Mouse (Mus musculus): ENCODE data around the gene Tagln3. TPM values are rescaled to one million over a fixed set of nuclear protein-coding genes. Genes with fewer than 3 reads are reported as not detected.

Gene Tagln3
- polyA plus RNA-seq (2012; rRNA removed): 808 and 848 TPM in 2 replicates

DNA sequence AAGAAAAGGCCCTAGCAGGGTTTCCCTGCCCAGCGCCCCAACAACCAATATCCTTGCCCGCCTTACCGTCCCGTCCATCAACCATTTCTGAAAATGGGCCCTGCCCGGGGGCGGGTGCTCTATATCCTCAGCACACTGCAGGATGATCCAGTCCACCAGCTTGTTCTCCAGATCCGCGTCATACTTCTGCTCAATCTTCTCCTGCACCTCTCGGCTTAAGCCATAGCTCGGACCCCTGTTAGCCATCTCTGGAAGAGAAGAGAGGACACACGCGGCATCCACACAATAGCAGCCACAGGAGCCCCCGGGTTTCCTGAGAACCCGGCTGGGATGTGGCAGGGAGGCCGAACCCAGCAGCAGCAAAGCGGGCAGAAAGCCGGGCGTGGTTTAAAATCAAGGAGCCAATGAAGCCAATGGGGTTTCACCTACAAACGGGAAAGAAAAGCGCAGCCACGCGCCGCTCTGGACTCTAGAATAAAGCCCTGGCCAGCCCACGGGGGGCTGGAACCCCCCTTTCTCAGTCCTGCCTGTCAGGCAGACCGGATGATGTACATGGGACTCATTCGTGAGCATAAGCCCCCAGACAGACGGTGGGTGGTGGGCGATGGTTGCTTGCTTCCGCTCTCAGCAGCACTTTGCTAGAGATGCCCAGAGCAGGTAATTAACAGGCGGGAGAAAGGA lies at the start of gene Tagln3:
Tagln3 (minus strand) TSS at position 548 of the 681 bp plus-strand sequence.
- TF ChIP-seq POLR2A (IDR thresholded peaks at IDR 0.05; ENCODE audit: borderline replicate concordance, insufficient read depth, low read length) (peak; percentile 47; the same call in 1 of the 2 replicates), CTCF (IDR thresholded peaks at IDR 0.05; ENCODE audit: borderline replicate concordance, insufficient read depth, low read depth, low read length) (no peak)
- Histone ChIP-seq H3K4me1 (ENCODE audit: control insufficient read depth, insufficient read depth, low read length) (peaks cover 20% of the 10 kb centered on the region), H3K4me3 (replicated peaks; ENCODE audit: insufficient read depth, low read depth, low read length) (peak within 1 kb of the TSS; percentile 96), H3K27me3 (ENCODE audit: control insufficient read depth, insufficient read depth, low read length) (no peaks in the 10 kb centered on the region), H3K27ac (ENCODE audit: insufficient read depth, low read length) (peak within 1 kb of the TSS; percentile 97)
- peak; percentile 86 to 89 for DNase-seq
- WGBS: under 1% methylated on average over 30 of the region's 30 CpGs

DNA sequence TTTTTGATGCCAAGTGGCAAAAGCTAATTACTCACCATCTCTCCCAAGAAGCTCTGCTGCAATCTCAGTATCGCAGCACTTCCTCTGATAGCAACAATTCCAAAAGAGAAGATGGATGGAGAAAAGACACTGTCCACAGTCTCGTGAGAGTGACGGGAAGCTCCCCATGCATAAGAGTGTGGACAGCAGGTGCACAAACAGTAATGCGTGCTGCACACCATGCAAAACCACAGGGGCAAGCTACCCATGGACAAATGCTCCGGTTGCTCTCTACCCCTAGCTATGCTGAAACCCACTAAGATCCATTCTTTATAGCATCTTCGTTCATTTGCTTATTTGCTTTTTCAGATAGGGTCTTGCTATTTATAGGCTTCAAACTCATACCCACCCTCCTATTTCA lies 46.5 kb upstream of the Tagln3 start:
- Histone ChIP-seq H3K27ac (ENCODE audit: insufficient read depth, low read length) (no peak overlapping the region), H3K4me3 (replicated peaks; ENCODE audit: insufficient read depth, low read depth, low read length) (no peak overlapping the region), H3K4me1 (ENCODE audit: control insufficient read depth, insufficient read depth, low read length) (peaks cover 19% of the 10 kb centered on the region; the same call in 1 of the 2 replicates), H3K27me3 (ENCODE audit: control insufficient read depth, insufficient read depth, low read length) (no peaks in the 10 kb centered on the region)
- WGBS: 22% methylated on average over 6 of the region's 6 CpGs
- TF ChIP-seq CTCF (IDR thresholded peaks at IDR 0.05; ENCODE audit: borderline replicate concordance, insufficient read depth, low read depth, low read length) (no peak), POLR2A (IDR thresholded peaks at IDR 0.05; ENCODE audit: borderline replicate concordance, insufficient read depth, low read length) (no peak)
- DNase-seq: peak in 1 of 2 experiments; percentile 33

- peaks cover 19% of the 10 kb centered on the region; the same call in 1 of the 2 replicates for H3K4me1 ChIP-seq (ENCODE audit: control insufficient read depth, insufficient read depth, low read length)
- WGBS: 5% methylated on average over 10 of the region's 10 CpGs
- H3K4me3 ChIP-seq (replicated peaks; ENCODE audit: insufficient read depth, low read depth, low read length): no peak overlapping the region
- peak; percentile 82 to 95 for DNase-seq
- TF ChIP-seq POLR2A (IDR thresholded peaks at IDR 0.05; ENCODE audit: borderline replicate concordance, insufficient read depth, low read length) (0 out of 2 replicates have a peak, but pooled peaks have one; percentile 25), CTCF (IDR thresholded peaks at IDR 0.05; ENCODE audit: borderline replicate concordance, insufficient read depth, low read depth, low read length) (no peak)
- H3K27ac ChIP-seq (ENCODE audit: insufficient read depth, low read length): peak overlapping the region; percentile 97
- no peaks in the 10 kb centered on the region for H3K27me3 ChIP-seq (ENCODE audit: control insufficient read depth, insufficient read depth, low read length)
Observed at GRCm38 (mm10) chr16:45767853-45768640, 43.6 kb upstream of the Tagln3 start.

DNA sequence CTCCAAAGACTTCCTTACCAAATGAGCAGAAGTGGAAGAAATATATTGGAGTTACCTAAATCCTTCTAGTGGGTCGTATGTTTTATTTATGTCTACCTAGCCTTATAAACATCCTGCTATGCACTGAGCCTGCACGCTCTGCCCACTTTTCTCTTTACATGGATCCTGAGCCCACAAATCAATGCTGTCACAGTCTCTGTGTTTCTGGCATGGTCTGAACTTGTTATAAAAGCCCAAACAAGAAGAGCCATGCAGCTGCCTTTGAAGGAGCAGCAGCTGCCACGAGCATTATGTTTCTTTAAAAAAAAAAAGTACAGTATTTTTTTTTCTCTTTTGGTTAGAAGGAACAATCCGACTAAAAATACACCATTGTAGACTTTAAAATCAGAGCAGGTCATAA lies 43.0 kb upstream of the Tagln3 start:
- no peak overlapping the region for H3K4me3 ChIP-seq (replicated peaks; ENCODE audit: insufficient read depth, low read depth, low read length)
- TF ChIP-seq CTCF (IDR thresholded peaks at IDR 0.05; ENCODE audit: borderline replicate concordance, insufficient read depth, low read depth, low read length) (no peak), POLR2A (IDR thresholded peaks at IDR 0.05; ENCODE audit: borderline replicate concordance, insufficient read depth, low read length) (no peak)
- peak overlapping the region; percentile 45; the same call in 1 of the 2 replicates for H3K27ac ChIP-seq (ENCODE audit: insufficient read depth, low read length)
- no peaks in the 10 kb centered on the region for H3K27me3 ChIP-seq (ENCODE audit: control insufficient read depth, insufficient read depth, low read length)
- DNase-seq: peak in 1 of 2 experiments; percentile 16
- WGBS: 44% methylated on average over 4 of the region's 4 CpGs
- peaks cover 19% of the 10 kb centered on the region; the same call in 1 of the 2 replicates for H3K4me1 ChIP-seq (ENCODE audit: control insufficient read depth, insufficient read depth, low read length)

DNA sequence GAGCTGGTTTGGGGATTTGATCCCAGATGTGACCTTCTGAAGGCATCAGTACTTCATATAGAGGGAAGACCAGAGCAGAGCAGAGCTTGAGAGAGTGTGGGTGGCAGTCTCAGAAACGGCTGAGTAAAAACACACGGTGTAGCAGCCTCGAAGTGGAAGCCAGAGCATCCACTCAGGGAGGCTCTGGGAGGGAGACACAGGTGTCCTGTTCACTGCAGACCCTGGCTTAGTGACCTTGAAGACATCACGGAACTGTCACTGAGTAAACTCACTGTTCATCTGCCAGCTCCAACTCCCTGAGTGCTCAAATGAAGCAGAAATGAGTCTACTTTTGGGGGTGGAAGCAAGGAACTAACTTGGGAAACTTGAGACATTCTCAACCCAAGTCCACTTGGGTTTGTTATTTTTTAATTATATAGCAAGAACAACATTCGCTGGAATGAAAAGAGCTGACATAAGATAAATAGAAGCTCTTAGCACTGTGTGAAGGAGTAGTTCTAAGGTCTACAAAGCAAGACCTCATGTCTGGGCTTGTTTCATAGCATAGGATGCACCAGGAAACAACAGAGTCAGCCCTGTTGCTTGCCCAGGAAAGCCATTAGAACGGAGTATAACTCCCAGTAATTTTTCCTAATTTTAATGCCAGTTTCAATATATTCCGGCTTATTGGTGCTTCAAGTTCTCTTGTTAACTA lies 41.5 kb upstream of the Tagln3 start:
- H3K4me1 ChIP-seq (ENCODE audit: control insufficient read depth, insufficient read depth, low read length): peaks cover 18% of the 10 kb centered on the region; the same call in 1 of the 2 replicates
- no peaks in the 10 kb centered on the region for H3K27me3 ChIP-seq (ENCODE audit: control insufficient read depth, insufficient read depth, low read length)
- 76% methylated on average over 7 of the region's 7 CpGs for WGBS
- H3K4me3 ChIP-seq (replicated peaks; ENCODE audit: insufficient read depth, low read depth, low read length): no peak overlapping the region
- no peak overlapping the region for H3K27ac ChIP-seq (ENCODE audit: insufficient read depth, low read length)
- no peak for TF ChIP-seq POLR2A (IDR thresholded peaks at IDR 0.05; ENCODE audit: borderline replicate concordance, insufficient read depth, low read length)
- TF ChIP-seq CTCF (IDR thresholded peaks at IDR 0.05; ENCODE audit: borderline replicate concordance, insufficient read depth, low read depth, low read length): no peak
- no peak for DNase-seq

DNA sequence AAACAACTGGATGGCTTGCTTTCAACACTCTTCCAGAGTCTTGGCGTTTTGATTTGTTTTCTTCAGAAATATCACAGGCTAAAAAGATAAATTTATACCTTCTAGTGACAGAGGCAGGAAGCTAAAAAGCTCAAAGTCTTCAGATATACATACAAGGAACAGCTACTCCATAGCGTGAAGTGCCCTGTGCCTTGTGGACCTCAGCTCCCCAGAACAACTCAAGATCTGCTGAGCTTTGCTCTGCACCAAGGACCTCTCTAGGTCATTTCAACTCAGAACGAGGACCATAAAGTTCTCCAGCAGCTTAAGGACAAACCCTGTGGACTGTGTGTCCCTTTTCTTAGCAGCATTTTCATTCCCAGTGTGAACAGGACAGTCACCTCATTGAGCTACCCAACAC lies 40.7 kb upstream of the Tagln3 start:
- Histone ChIP-seq H3K27ac (ENCODE audit: insufficient read depth, low read length) (no peak overlapping the region), H3K4me3 (replicated peaks; ENCODE audit: insufficient read depth, low read depth, low read length) (no peak overlapping the region), H3K4me1 (ENCODE audit: control insufficient read depth, insufficient read depth, low read length) (peaks cover 11% of the 10 kb centered on the region; the same call in 1 of the 2 replicates), H3K27me3 (ENCODE audit: control insufficient read depth, insufficient read depth, low read length) (no peaks in the 10 kb centered on the region)
- 88% methylated on average over 3 of the region's 3 CpGs for WGBS
- no peak for DNase-seq
- TF ChIP-seq CTCF (IDR thresholded peaks at IDR 0.05; ENCODE audit: borderline replicate concordance, insufficient read depth, low read depth, low read length) (no peak), POLR2A (IDR thresholded peaks at IDR 0.05; ENCODE audit: borderline replicate concordance, insufficient read depth, low read length) (no peak)

GRCm38 (mm10) chr16:45762859-45763505 lies 38.6 kb upstream of the Tagln3 start:
- TF ChIP-seq CTCF (IDR thresholded peaks at IDR 0.05; ENCODE audit: borderline replicate concordance, insufficient read depth, low read depth, low read length) (no peak), POLR2A (IDR thresholded peaks at IDR 0.05; ENCODE audit: borderline replicate concordance, insufficient read depth, low read length) (no peak)
- WGBS: 92% methylated on average over 13 of the region's 13 CpGs
- Histone ChIP-seq H3K27ac (ENCODE audit: insufficient read depth, low read length) (no peak overlapping the region), H3K4me3 (replicated peaks; ENCODE audit: insufficient read depth, low read depth, low read length) (no peak overlapping the region), H3K4me1 (ENCODE audit: control insufficient read depth, insufficient read depth, low read length) (peaks cover 8% of the 10 kb centered on the region; the same call in 1 of the 2 replicates), H3K27me3 (ENCODE audit: control insufficient read depth, insufficient read depth, low read length) (no peaks in the 10 kb centered on the region)
- no peak for DNase-seq
